Mouse (Mus musculus) brain, adult 2 months (tissue): ENCODE data around the gene Hist1h4f.
A peak's percentile ranks its signal among the peaks of the same experiment; 100 is the strongest.
"Not testable (repeated sequence)": the region's sequence is repeated elsewhere in the genome, so short reads cannot be mapped to it uniquely, and the experiment has no call there.

Experiments used
- DNase-seq: peaks from one replicate; pipeline ENCODE4 v3.0.0; 2011; ENCODE audit warnings: low read depth, low spot score

Hist1h4f gene

DNA sequence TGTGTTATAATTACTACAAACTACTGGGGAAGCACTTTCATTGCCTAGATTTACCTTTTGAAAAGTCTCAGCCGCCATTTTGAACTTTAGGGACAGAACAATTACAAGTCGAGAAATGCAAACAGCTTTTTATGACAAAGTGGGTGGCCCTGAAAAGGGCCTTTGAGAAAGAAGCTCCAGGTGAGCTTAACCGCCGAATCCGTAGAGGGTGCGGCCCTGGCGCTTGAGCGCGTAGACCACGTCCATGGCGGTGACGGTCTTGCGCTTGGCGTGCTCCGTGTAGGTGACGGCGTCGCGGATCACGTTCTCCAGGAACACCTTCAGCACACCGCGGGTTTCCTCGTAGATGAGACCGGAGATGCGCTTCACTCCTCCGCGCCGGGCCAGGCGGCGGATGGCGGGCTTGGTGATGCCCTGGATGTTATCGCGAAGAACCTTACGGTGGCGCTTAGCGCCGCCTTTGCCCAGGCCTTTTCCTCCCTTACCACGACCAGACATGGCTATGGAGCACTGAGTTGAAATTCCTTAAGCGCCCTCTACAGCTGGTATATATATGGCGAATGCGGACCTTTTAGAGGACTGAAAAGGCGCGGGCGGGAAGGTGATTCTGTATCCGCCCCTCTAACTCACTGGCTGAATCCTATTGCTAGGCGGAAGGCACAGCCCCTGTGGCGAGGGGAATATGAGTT lies at the start of gene Hist1h4f:
Gene Hist1h4f, minus strand, starts transcription at position 503 of the 689 bp plus-strand sequence.
- peak; percentile 98 for DNase-seq

DNA sequence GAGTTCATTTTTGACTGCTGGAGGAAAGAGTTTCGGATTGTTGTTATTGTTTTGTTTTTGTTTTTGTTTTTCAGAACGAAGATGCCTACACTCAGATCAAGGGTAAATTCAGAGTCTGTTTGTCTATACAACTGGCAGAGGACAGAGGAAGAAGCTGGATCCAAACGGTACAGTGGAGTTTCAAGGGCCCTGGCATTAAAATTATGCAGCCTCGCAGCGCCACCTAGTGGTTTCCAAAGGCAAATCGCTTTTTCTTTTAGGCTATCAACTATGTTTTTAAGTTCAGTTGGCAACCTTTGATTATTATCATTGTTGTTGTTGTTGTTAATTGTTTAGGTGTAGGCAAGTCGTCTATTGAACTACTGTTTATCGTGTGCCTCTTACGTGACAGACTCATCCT lies 46.5 kb upstream of the Hist1h4f start:
- DNase-seq: peak; percentile 87

DNA sequence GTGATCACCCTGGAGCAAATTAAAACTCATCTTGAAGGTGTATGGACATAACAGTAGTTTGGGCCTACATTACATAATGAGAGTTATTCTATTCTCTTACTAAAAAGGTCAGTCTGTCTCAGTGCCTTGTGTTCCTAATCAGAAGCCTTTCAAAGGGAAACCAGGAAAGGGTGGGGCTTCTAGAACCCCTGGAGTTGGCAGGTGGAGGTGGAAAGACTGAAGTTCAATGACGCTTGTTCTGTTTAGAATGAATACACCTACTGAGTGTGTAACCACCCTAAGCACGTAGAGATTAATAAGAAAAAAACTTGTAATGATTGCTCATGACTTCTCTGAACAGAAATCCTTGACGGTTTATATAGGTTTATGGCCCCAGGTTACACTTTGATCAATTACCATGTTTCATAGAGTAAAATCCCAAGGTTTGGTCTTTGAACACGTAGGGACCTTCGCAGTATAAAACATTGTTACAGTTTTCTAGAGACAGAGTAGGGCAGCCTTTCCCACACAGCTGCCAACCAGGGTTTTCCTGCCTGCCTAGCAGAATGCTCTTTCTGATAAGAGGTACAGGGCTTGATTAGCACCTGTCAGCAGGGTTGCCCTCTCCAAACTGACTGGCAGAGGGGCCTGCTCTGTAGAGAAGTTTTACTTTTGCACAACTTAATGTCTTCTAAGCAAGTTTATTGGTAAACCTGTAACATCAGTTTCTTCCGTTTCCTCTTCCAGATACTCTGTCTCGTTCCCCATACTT lies 44.3 kb upstream of the Hist1h4f start:
- DNase-seq: no peak

DNA sequence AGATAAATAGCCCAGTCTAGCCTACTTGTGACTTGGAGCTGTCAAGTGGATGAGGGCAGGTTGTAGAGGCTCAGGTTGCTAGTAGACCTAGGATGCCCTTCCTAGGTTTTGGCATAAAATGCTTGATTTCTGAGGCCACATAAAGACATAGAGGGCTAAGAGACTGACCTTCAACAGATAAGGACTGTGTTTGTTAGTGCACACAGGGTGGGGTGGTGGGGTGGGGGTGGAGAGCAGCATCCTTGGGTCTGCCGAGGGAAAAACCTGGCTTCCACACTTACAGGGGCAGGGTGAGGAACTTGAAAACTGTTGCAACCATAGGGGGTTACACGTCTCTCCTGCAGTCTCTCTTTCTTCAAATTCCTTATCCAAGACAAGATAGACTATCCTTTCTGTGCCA lies 43.7 kb upstream of the Hist1h4f start:
- no peak for DNase-seq

DNA sequence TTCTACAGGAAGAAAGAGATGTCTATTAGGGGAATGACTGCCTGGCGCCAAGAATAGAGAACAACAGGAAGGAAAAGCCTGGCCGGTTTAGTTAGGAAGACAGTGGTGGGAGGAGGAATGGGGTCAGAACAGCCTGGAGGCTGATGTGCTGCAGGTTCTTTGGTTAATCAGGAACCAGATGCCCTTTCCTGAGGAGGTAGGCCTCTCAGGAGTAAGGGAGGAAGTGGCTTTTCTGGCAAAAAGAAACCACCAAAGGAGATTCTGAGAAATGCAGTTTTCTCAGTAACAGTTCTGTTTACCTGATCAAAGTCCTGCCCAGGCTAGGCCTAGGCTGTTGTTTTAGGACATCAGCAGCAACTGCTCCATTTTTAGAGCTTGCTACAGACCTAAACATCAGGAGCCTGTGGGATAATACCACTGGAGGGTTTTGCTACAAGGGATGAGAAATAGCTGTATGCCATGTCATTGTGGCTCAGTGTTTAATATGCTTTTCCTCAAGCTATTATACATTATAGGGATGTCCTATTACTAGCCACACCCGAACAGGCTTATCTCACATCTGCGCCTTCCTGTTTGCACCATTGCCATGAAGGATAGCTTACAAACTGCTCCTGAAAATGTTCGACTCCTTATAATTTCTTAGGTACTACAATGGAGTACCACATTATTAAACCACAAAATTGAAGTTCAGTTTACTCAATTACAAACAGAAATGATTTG lies 41.8 kb upstream of the Hist1h4f start:
- no peak for DNase-seq

DNA sequence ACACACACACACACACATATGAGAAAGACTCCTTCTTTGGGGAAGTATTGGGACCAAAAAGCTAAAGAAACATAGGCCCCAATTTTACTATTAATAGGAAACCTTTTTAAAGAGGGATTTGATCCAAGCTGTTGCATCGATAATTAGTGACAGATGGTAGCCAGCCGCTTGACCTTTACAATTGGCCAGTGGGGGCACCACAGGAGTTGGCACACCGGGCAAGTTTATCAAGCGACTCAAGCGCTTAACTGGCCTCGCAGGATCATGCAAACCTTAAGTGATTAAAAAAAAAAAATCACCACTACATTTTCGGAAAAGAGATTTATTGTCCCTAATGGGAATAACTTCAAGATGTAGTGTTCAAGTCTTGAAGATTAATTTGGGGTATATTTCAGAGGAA lies 41.2 kb upstream of the Hist1h4f start:
- DNase-seq: peak; percentile 84

DNA sequence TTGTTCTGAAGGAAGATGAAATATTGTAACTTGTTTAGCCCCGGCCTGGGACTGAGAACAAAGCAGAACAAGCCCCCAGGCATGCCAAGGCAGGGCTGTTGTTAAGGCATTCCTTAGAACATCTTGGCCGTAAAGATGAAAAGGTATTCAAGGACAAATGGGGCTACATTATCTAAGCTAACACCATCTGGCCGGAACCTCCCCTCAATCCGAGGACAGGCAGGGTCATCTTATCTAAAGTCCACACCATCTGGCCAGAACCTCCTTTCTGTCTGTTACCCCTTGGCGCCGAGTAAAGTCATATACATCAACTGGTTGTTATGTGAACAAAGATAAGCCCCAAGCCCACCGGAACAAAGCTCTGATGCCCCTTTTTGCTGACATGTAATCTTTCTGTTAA lies 40.4 kb upstream of the Hist1h4f start:
- not testable (repeated sequence) for DNase-seq

DNA sequence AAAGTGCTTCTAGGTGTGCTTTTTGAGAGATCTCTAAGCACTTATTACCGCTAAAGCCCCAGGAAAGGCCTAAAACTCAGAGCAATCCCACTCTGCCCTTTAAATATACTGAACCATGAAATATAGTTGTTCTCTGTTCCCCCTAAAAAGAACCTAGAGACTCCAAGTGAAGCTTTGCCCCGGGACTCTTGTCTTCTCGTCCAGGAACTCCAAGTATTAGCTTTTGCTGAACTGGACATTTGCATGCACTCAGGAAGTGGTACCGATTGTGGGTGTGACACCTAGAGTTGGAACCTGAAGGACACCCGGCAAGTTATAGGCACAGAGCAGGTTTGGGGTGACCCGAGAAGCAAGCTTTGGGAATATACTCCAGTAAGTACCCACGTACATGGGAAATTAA lies 39.8 kb upstream of the Hist1h4f start:
- no peak for DNase-seq

DNA sequence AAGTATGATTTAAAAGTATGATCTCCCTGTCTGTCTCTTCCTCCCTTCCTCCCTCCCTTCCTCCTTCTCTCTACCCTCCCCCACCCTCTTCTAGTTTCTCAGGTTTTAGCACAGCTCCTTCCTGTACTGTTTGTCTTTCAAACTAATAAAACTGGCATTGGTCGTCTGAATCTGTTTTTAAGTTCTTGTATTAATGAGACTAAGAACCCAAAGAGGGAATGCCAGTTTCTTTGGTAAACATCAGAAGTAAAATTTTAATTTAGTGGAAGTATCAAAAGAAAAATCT lies 35.4 kb upstream of the Hist1h4f start:
- no peak for DNase-seq

DNA sequence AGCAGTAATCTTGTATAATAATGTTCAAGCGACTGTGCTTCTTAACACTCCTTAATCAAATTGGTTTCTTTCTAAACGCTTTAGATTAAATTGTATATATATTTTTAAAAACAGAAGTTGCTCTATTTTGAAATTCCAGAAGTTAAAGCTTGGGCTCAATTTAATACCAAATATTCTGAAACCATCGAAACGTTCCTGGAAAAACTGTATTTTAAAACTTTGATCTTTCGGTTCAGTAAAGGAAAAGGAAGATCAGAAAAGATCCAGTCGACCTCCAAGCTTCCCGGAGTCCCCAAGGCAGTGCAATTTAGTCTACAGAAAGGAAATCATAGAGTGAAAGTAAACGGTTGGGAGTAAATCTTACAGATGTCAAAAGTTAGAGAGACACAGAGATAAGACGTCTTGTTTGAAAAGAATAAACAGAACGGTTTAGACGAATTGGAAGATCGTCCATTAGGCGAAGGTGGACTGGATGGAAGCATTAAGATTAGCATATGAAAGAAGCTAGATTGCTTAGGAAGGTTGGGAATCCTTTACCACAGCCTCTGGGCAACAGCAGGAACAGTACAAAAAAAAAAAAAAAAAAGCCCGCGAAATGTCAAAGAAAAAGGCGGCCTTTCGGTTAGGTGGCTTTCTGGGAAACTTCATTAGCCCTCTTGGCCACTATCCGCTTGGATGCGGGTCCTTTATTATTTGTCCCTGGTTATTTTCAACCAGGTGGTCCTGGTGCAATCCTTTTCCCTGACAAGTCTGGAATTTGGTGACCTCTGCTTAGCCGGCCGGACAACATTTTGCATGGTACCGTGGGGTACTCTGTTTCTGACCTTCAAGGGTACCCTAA lies 34.9 kb upstream of the Hist1h4f start:
- DNase-seq: no peak

DNA sequence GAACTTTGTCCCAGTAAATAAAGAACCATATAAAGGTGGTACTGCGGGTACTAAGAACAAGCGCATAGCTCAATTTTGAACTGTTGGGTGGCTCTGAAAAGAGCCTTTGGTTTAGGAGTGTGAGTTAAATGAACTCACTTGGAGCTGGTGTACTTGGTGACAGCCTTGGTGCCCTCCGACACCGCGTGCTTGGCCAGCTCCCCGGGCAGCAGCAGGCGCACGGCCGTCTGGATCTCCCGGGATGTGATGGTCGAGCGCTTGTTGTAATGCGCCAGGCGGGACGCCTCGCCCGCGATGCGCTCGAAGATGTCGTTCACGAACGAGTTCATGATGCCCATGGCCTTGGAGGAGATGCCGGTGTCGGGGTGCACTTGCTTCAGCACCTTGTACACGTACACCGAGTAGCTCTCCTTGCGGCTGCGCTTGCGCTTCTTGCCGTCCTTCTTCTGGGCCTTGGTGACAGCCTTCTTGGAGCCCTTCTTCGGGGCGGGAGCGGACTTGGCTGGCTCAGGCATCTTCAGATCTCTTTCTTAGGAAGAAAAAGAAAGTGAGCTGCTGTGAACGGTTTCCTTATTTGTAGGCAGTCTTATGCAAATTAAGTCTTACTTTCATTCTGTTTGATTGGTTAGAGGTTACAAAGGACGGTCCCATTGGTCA lies 34.1 kb upstream of the Hist1h4f start:
- peak; percentile 97 for DNase-seq

DNA sequence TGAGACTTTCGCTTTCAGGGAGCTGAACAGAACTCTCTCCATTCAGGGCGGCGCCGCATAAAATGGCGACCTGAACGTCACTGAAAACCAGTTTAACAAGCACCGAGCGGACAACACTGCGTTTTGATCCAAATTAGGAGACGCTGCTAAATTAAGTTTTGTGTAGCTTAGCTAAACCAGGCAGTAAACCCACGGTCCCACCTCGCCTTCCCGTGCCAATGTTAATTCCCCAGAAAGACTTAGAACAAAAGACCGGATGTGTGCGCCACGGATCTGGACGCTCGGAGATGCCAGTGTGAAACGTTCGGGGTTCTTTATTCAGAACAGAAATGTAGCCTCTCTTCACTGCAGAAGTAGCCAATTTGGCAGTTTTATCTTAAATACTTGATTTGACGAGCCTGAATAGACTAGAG lies 33.6 kb upstream of the Hist1h4f start:
- peak; percentile 85 for DNase-seq

DNA sequence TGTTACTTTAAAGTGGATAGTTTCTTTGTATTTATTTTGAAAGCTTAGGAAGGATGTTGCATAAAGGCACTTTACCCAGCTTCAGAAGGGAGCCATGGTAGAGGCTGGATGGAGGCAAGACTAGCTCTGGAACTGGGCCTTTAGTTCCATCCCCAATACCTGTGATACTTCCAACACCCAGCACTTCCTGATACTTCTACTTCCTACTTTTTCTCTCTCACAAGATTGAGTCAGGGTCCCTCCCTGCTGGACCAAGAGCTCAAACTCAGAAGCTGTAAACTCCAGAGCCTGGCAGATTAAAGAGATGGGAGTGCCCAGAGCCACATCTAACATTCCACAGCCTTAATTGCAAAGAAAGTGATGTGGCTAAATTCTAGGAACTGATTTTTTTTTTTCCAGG lies 32.9 kb upstream of the Hist1h4f start:
- DNase-seq: no peak

DNA sequence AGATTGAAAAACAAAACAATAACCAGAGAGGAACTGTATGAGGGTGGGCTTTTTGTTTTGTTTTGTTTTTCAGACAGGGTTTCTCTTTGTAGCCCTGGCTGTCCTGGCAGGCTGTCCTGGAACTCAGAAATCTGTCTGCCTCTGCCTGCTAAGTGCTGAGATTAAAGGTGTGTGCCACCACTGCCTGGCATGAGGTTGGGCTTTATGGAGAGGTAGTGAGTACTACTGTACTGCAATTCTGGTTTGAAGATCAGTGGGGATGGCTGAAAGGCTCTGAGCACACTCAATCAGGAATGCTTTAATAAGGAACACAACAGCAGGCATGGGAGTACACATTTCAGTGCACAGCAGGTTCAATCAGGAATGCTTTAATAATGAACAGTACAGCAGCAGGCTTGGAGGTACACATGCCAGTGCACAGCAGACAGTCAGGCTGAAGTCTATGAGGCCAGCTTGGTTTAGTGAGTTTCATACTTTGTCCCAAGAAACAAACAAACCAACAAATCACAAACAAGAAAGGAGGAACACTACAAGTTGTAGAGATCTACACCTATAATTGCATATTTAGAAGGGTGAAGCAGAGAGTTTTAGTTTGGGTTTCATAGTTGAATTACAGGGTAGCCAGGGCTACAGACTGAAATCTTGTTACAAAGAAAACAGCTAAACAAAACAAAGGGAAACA lies 32.1 kb upstream of the Hist1h4f start:
- no peak for DNase-seq

DNA sequence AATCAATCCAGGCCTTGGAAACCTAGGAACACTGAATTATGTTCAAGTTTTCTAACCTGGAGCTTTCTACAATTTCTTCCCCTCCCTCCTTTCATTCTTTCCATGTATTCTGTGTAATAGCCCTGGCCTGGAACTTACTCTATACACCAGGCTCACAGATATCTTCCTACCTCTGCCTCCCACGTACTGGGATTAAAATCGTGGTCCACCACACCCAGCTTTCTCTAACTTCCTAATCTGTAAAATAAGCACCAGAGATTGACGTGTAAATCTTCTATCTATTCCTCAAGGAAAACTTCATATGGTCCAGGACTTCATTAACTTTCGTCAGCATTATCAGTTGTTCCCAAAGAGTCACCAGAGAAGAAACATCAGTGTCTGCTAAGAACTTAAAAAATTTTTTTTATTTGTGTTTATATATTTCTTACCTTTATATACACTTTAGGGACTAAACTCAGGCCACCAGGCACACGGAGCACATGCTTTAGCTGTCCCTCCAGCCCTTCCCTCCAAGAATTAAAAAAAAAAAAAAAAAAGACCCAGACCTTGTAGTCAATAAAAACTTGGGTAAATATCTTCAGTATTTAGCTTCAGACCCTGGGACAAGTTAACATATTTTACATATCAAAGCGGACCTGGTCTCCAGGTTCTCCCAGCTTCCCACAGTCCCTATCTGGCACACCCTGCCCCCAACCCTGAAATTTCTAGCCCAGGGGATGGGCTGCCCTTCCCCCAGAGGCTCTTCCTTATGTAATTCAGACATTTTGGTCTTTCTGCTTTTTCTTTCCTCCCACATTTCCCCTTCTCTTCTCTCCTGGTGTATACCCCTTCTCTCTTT lies 31.0 kb upstream of the Hist1h4f start:
- DNase-seq: no peak

DNA sequence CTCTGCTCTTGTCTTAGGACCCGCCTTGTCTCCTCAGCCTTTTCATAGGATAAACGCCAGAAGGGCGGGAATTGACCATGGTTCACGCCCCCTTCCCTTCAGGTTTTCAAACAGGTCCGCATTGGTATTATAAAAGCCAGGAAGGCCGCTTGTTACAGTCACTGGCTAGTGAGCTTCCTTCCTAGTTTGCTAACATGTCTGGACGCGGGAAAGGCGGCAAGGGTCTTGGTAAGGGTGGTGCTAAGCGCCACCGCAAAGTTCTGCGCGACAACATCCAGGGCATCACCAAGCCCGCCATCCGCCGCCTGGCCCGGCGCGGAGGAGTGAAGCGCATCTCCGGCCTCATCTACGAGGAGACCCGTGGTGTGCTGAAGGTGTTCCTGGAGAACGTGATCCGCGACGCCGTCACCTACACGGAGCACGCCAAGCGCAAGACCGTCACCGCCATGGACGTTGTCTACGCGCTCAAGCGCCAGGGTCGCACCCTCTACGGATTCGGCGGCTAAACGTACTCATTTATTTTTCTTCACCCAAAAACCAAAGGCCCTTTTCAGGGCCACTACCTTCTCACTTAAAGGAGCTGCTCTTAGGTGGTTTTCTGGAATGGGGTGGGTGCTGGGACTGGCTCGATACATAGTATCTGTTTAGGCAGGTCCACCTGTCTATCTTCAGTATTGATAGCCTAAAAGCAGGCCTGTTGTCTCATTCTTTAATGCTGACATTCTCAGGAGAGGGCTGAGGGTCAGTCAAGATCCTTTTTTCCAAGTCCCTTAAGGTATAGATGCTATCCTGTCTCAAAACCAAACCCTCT lies 30.2 kb upstream of the Hist1h4f start, which contains the start of gene Hist1h4d:
Gene Hist1h4d, plus strand, starts transcription at position 191 of the 811 bp plus-strand sequence.
- DNase-seq: peak; percentile 99

DNA sequence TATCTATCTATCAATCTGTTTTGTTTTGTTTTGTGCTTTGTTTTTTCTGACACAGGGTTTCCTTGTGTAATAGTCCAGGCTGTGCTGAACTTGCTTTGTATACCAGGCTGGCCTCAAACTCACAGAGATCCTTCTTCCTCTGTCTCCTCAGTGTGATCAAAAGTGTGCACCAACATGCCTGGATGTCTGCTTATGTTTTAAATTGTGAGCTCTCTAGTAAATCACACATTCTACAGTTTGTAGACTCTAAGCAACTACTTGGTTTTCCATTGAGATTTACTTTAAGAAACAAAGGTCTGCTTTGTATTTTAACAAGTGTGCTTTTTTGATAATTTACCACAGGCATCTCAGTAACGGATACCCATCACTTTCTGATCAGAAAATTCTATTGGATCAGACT lies 26.4 kb upstream of the Hist1h4f start:
- no peak for DNase-seq

DNA sequence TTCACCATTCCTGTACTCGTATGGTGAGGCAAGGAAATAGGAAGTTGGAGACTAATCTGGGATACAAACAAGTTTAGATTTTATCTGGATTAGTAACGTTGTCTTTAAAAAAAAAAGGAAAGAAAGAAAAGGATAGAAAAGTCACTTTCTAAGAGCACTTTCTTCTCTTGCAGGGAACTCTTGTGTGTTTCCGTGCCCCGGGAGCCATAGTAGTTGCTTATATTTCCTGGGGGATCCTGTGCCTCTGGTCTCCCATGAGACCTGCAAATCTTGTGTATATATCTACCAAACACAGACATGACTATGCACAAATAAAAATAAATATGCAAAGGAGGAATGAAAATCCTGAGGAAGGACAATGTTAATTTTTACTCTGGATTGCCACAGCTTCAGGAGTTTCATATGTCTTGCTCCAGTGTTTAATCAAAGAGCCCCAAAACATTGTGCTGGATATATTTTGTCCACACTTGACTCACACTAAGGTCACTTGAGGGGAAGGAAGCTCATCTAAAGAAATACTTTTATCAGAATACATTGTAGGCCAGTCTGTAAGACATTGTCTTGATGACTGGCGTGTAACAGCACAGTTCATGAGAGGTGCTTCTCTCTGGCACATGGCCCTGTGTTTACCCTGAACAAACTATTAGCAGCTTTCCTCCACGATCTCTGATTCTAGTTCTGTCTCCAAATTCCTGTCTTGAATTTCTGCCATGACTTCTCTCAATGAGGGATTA lies 25.6 kb upstream of the Hist1h4f start:
- DNase-seq: no peak
